Mouse (Mus musculus): ENCODE measurements around the gene Tbc1d24. TPM values are rescaled to one million over a fixed set of nuclear protein-coding genes. Genes with fewer than 3 reads are reported as not detected.

Tbc1d24 gene
- polyA plus RNA-seq, 1 experiment from 2014 or later = 5.1 TPM

DNA sequence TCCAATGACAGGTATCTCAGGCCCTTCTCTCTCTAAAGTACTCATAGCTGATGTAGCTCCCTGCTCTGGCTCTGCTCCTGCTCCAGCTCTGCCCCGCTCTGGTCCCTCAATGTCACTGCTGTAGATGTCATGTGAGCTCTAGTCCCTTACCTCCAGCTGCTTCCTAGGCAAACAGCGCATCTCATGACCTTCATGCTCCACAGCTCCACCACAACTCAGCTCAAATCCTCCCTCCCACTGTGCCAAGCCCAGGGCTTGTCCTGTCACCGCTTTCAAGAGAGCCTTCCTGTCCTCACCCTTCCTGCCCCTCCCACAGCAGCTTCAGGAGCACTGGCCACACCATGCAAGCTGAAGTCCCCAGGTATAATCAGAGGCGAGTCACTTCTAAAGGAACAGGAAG is 5.6 kb downstream of the Tbc1d24 start:
- WGBS = 32% methylated on average over 4 of the region's 4 CpGs
- H3K4me1 ChIP-seq (replicated peaks) = peaks cover 67% of the 10 kb centered on the region

DNA sequence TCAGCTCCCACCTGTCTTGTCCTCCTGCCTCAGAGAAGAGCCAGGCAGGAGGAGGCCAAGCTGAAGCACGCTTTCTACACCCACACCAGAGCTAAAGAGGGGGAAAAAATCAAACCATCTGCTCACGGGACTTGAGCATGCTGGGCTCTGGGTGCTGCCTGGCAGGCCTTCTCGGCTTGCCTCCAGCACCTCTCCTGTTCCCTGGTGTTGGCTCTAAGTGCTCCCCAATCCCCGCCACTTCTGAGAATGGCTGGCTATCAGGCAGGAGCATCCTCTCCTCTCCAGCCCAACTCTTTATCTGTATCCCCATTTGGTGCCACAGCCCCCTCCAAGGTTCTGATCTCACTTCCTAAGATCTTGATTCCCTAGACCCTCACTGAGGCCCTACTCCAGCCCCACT is 6.1 kb downstream of the Tbc1d24 start:
- no peaks in the 10 kb centered on the region for H3K9me3 ChIP-seq (replicated peaks)
- H3K27me3 ChIP-seq (replicated peaks) = no peaks in the 10 kb centered on the region
- no peak for ATAC-seq (ENCODE audit: insufficient number of reproducible peaks, low FRiP score)
- H3K27ac ChIP-seq (ENCODE audit: poor library complexity, severe bottlenecking) = no peak overlapping the region
- H3K4me1 ChIP-seq (replicated peaks) = peaks cover 67% of the 10 kb centered on the region
- H3K9ac ChIP-seq = no peak overlapping the region
- H3K4me3 ChIP-seq = no peak overlapping the region
- H3K4me2 ChIP-seq = no peak overlapping the region
- no peaks in the 10 kb centered on the region for H3K36me3 ChIP-seq
- WGBS = 77% methylated on average over 4 of the region's 4 CpGs

More for the DNA sequence above, 5.6 kb downstream of the Tbc1d24 start:
- H3K9ac ChIP-seq = no peak overlapping the region
- H3K9me3 ChIP-seq (replicated peaks) = no peaks in the 10 kb centered on the region
- H3K4me3 ChIP-seq = no peak overlapping the region
- H3K27me3 ChIP-seq (replicated peaks) = no peaks in the 10 kb centered on the region
- no peak overlapping the region for H3K4me2 ChIP-seq
- ATAC-seq (ENCODE audit: insufficient number of reproducible peaks, low FRiP score) = no peak
- H3K27ac ChIP-seq (ENCODE audit: poor library complexity, severe bottlenecking) = no peak overlapping the region
- no peaks in the 10 kb centered on the region for H3K36me3 ChIP-seq

DNA sequence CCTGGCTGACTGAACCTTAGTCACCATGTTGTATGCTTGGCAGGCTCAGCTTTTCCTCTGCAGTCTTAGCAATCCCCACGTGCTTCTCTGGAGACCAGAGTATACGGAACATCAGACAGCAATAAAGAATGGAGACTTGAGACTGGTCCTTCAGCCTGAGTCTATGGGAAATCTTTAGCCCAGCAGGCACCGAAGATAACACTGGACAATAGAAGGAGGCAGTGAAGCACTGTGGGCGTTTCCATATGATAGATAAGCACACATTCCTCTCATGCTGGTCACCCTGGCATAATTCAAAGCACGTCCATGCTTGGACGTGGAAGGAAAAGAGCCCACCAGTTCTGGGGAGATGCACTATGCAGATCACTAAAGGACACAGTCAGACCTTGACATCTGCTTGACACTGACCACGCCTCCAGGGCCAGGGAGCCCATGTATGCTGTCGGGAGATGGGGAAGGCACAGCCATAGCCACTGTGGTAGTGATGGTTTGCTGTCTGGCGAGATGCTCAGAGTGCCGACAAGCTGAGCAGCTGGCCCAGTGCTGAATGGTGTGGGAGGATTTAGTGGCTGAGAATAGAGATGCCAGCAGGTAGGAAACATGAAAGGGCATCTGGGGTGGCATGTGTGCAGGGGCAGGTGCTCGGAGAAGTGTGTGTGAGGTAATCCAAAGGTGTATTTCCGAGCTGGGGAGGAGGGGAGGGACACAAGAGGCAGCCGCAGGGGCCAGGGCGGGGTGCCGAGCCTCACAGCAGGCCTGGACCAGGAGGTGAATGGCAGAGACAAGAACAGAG is 8.1 kb downstream of the Tbc1d24 start:
- H3K9ac ChIP-seq = no peak overlapping the region
- H3K4me3 ChIP-seq = no peak overlapping the region
- H3K4me1 ChIP-seq (replicated peaks) = peaks cover 59% of the 10 kb centered on the region
- H3K4me2 ChIP-seq = no peak overlapping the region
- H3K9me3 ChIP-seq (replicated peaks) = no peaks in the 10 kb centered on the region
- 35% methylated on average over 15 of the region's 15 CpGs for WGBS
- peak; percentile 34 for ATAC-seq (ENCODE audit: insufficient number of reproducible peaks, low FRiP score)
- no peak overlapping the region for H3K27ac ChIP-seq (ENCODE audit: poor library complexity, severe bottlenecking)
- no peaks in the 10 kb centered on the region for H3K36me3 ChIP-seq
- H3K27me3 ChIP-seq (replicated peaks) = no peaks in the 10 kb centered on the region

DNA sequence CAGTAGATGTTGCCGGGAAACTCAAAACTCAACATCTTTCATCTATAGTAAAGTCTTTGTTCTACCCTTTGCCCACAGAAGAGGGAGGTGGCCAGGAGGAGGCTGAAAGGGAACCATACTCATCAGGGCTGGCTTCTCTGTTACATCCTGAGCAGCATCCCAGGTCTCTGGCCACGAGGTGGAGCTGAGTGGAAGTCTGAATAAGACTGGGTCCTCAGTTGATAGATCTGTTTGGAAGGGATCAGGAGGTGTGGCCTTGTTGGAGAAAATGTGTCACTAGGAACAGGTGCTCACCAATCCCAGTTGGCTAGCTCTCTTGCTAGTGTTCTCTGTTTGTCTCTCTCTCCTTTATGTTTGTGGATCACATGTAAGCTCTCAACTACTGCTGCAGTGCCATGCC is 10.0 kb downstream of the Tbc1d24 start:
- no peak overlapping the region for H3K4me3 ChIP-seq
- H3K4me1 ChIP-seq (replicated peaks) = peaks cover 68% of the 10 kb centered on the region
- H3K27me3 ChIP-seq (replicated peaks) = no peaks in the 10 kb centered on the region
- H3K4me2 ChIP-seq = no peak overlapping the region
- no peak overlapping the region for H3K9ac ChIP-seq
- no peaks in the 10 kb centered on the region for H3K9me3 ChIP-seq (replicated peaks)
- H3K27ac ChIP-seq (ENCODE audit: poor library complexity, severe bottlenecking) = 0 out of 2 replicates have a peak overlapping the region, but pooled peaks have one; percentile 13
- ATAC-seq (ENCODE audit: insufficient number of reproducible peaks, low FRiP score) = no peak
- no peaks in the 10 kb centered on the region for H3K36me3 ChIP-seq
- WGBS = 74% methylated on average over 2 of the region's 2 CpGs

DNA sequence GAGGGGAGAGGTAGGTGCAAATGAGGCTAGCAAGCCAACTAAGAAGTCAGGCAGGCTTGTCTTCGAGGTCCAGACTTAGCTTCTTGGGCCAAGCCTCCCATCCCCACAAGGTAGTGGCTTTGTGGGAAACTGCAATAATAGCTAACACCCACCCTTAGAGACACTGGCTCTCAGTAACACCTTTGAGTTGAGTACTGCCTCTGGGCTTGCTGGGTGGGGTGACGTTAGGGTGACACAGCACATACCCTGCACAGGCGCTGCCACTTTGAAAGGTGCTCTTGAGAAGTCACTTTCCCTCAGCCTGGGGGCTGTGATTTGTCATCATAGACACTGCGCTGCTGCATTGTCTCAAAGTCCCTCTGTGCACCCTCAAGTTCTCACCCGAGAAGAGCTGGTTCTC is 11.6 kb downstream of the Tbc1d24 start:
- peaks cover 56% of the 10 kb centered on the region for H3K4me1 ChIP-seq (replicated peaks)
- no peak overlapping the region for H3K27ac ChIP-seq (ENCODE audit: poor library complexity, severe bottlenecking)
- peak; percentile 56; the same call in 1 of the 2 replicates for ATAC-seq (ENCODE audit: insufficient number of reproducible peaks, low FRiP score)
- H3K4me2 ChIP-seq = no peak overlapping the region
- WGBS = 49% methylated on average over 5 of the region's 5 CpGs
- H3K4me3 ChIP-seq = no peak overlapping the region
- H3K36me3 ChIP-seq = peaks cover 3% of the 10 kb centered on the region; the same call in 1 of the 2 replicates
- H3K27me3 ChIP-seq (replicated peaks) = no peaks in the 10 kb centered on the region
- H3K9me3 ChIP-seq (replicated peaks) = no peaks in the 10 kb centered on the region
- H3K9ac ChIP-seq = no peak overlapping the region

DNA sequence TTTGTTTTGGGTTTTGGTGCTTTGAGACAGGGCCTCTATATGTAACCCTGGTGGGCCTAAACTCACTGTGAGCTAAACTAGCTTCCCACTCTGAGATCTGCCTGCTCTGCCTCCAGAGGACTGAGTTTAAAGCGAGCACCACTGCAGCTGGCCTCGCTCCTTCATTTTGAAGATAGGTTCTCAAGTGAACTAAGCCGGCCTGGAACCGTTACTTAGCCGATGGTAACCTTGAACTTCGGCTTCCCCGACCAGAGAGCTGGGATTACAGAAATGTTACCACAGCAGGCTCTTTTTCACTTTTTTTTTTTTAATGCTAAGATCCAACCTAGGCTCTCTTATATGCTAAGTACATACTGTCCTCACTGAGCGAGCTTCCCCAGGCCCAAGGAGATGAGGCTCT is 12.1 kb downstream of the Tbc1d24 start:
- no peaks in the 10 kb centered on the region for H3K27me3 ChIP-seq (replicated peaks)
- no peak for ATAC-seq (ENCODE audit: insufficient number of reproducible peaks, low FRiP score)
- H3K4me3 ChIP-seq = no peak overlapping the region
- no peak overlapping the region for H3K9ac ChIP-seq
- peaks cover 4% of the 10 kb centered on the region; the same call in 1 of the 2 replicates for H3K36me3 ChIP-seq
- no peak overlapping the region for H3K27ac ChIP-seq (ENCODE audit: poor library complexity, severe bottlenecking)
- WGBS = 83% methylated on average over 8 of the region's 8 CpGs
- H3K9me3 ChIP-seq (replicated peaks) = no peaks in the 10 kb centered on the region
- peaks cover 56% of the 10 kb centered on the region for H3K4me1 ChIP-seq (replicated peaks)
- H3K4me2 ChIP-seq = no peak overlapping the region

DNA sequence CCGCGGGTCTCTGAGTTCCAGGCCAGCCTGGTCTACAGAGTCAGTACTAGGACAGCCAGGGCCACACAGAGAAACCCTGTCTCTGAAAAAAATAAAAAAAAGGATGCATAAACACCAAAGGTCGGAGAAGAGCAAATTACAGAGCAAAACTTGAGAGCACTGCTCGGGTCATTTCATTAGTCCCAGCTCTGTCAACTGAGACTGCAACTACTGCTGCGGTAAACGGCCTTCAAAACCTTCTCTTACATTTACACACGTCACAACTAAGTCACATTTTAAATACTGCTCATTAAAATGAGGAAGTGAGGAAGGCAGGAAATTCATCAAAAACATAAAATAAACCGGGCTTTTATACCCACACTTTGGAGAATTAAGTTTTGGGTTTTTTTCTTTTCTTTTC is 12.5 kb downstream of the Tbc1d24 start:
- H3K4me2 ChIP-seq = no peak overlapping the region
- H3K4me1 ChIP-seq (replicated peaks) = peaks cover 52% of the 10 kb centered on the region
- H3K9me3 ChIP-seq (replicated peaks) = no peaks in the 10 kb centered on the region
- H3K36me3 ChIP-seq = peaks cover 7% of the 10 kb centered on the region; the same call in 1 of the 2 replicates
- H3K27me3 ChIP-seq (replicated peaks) = no peaks in the 10 kb centered on the region
- H3K27ac ChIP-seq (ENCODE audit: poor library complexity, severe bottlenecking) = no peak overlapping the region
- WGBS = 81% methylated on average over 8 of the region's 8 CpGs
- H3K9ac ChIP-seq = no peak overlapping the region
- no peak overlapping the region for H3K4me3 ChIP-seq
- ATAC-seq (ENCODE audit: insufficient number of reproducible peaks, low FRiP score) = no peak

DNA sequence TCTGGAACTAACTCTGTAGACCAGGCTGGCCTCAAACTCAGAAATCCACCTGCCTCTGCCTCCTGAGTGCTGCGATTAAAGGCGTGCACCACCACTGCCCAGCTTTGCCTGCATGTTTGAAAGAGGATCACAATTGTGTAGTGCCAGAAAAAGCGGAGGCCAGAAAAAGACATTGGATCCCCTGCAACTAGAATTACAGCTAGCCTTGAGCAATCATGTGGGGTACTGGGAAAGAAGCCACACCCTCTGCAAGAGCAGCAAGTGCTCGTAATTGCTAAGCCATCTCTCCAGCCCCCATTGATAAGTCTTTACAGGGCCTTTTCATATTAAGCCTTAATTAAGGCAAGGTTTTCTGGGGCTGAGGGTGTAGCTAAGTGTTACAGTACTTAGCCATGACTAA is 13.9 kb downstream of the Tbc1d24 start:
- H3K9ac ChIP-seq = no peak overlapping the region
- no peak overlapping the region for H3K27ac ChIP-seq (ENCODE audit: poor library complexity, severe bottlenecking)
- peaks cover 10% of the 10 kb centered on the region; the same call in 1 of the 2 replicates for H3K36me3 ChIP-seq
- no peak for ATAC-seq (ENCODE audit: insufficient number of reproducible peaks, low FRiP score)
- no peaks in the 10 kb centered on the region for H3K9me3 ChIP-seq (replicated peaks)
- H3K27me3 ChIP-seq (replicated peaks) = no peaks in the 10 kb centered on the region
- 74% methylated on average over 4 of the region's 4 CpGs for WGBS
- H3K4me2 ChIP-seq = no peak overlapping the region
- no peak overlapping the region for H3K4me3 ChIP-seq
- peaks cover 39% of the 10 kb centered on the region for H3K4me1 ChIP-seq (replicated peaks)

DNA sequence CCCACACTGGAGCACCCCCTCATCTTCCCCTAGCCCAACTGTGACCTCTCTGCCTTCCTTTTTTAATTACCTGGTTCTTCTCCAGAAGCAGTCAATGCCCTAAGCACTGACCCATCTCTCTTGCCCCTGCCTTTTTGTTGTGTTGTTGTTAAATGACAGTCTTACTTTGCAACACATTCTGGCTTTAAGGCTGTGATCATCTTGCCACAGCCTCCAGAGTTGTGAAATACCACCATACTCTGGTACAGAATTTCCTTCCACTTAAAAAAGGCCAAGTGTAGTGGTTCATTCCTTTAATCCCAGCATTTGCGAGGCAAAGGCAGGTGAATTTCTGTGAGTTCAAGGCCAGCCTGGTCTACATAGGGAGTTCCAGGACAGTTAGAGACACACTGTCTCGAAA is 14.4 kb downstream of the Tbc1d24 start:
- Histone ChIP-seq H3K4me1 (replicated peaks) (peaks cover 33% of the 10 kb centered on the region), H3K27me3 (replicated peaks) (no peaks in the 10 kb centered on the region), H3K9ac (no peak overlapping the region), H3K9me3 (replicated peaks) (no peaks in the 10 kb centered on the region), H3K27ac (ENCODE audit: poor library complexity, severe bottlenecking) (no peak overlapping the region), H3K4me2 (no peak overlapping the region), H3K36me3 (peaks cover 11% of the 10 kb centered on the region), H3K4me3 (no peak overlapping the region)
- WGBS = 81% methylated on average over 2 of the region's 2 CpGs
- ATAC-seq (ENCODE audit: insufficient number of reproducible peaks, low FRiP score) = no peak

DNA sequence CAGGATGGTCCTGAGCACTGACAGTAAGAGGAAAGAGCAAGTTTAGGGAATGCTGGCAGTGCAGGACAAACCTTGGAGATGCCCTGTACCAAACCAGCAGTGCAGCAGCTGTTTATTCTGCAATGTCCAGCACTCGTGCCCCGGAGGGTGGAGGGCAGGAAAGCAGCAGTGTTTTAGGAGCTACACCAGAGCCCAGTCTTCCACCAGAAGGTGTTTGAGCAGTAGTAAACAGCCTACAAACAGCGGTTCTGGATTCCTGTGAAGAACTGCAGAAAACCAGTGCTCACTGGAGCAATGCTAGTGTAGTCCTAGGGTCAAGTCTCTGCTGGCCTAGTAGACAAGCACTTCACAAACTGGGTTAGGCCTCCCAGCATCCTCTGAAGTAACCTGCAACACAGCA is 31.1 kb downstream of the Tbc1d24 start:
- Histone ChIP-seq H3K9me3 (replicated peaks) (no peaks in the 10 kb centered on the region), H3K27me3 (replicated peaks) (no peaks in the 10 kb centered on the region), H3K4me1 (replicated peaks) (peaks cover 8% of the 10 kb centered on the region), H3K36me3 (no peaks in the 10 kb centered on the region), H3K27ac (ENCODE audit: poor library complexity, severe bottlenecking) (no peak overlapping the region), H3K4me3 (no peak overlapping the region), H3K4me2 (no peak overlapping the region), H3K9ac (no peak overlapping the region)
- 69% methylated on average over 3 of the region's 3 CpGs for WGBS
- ATAC-seq (ENCODE audit: insufficient number of reproducible peaks, low FRiP score) = no peak

DNA sequence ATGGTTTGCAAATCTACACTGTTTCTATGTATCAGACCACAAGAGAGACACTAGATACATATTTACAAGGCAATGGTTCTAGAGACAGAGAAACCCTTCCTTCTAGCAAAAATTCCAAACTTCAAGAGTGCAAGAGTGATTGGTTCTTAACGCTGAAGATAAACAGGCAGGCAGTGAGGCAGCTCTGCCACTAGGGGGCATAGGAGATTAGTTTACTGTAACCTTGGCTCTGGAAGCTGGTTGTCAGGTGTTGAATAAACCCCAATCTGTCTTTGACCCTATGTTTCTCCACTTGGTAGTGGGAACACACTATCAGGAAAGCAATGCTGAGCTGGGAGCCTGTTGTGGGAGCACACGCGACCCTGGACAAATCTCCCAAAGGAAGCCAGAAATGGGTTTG is 31.9 kb downstream of the Tbc1d24 start:
- WGBS = 2% methylated on average over 3 of the region's 3 CpGs
- H3K4me2 ChIP-seq = no peak overlapping the region
- H3K4me1 ChIP-seq (replicated peaks) = peaks cover 9% of the 10 kb centered on the region
- ATAC-seq (ENCODE audit: insufficient number of reproducible peaks, low FRiP score) = no peak
- no peak overlapping the region for H3K9ac ChIP-seq
- H3K36me3 ChIP-seq = no peaks in the 10 kb centered on the region
- no peaks in the 10 kb centered on the region for H3K27me3 ChIP-seq (replicated peaks)
- no peak overlapping the region for H3K4me3 ChIP-seq
- H3K9me3 ChIP-seq (replicated peaks) = no peaks in the 10 kb centered on the region
- H3K27ac ChIP-seq (ENCODE audit: poor library complexity, severe bottlenecking) = no peak overlapping the region

DNA sequence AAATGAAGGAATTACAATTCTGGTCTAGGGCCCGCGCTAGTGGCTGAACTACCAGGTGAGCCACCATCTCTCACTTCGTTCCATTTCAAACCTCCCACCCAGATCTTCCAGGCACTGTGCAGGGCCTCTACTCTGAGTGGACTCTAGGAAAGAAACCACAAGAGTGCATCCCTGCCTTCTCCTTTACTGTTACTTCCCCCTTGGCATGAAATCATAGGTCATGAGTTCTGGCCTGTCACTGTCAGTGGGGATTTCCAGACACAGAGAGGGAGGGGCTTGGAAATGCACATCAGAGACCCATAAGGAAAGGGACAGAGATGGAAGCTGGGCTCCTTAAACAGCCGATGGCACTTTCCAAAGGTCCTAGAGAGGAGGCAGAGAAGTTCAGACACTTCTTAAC is 33.6 kb downstream of the Tbc1d24 start:
- WGBS = 85% methylated on average over 4 of the region's 4 CpGs
- Histone ChIP-seq H3K27ac (ENCODE audit: poor library complexity, severe bottlenecking) (no peak overlapping the region), H3K9ac (no peak overlapping the region), H3K4me3 (no peak overlapping the region), H3K9me3 (replicated peaks) (no peaks in the 10 kb centered on the region), H3K36me3 (peaks cover 11% of the 10 kb centered on the region), H3K4me2 (no peak overlapping the region), H3K4me1 (replicated peaks) (peaks cover 22% of the 10 kb centered on the region), H3K27me3 (replicated peaks) (no peaks in the 10 kb centered on the region)
- no peak for ATAC-seq (ENCODE audit: insufficient number of reproducible peaks, low FRiP score)

Measured in heart, embryonic 12.5 days (tissue).